Mouse (Mus musculus) embryonic fibroblast, embryonic 13.5 days (primary cell): ENCODE results near the gene Gm2115.

Experiments used
- CTCF ChIP-seq: IDR thresholded peaks from 2 replicates; pipeline ENCODE4 v1.5.1; 2011; ENCODE audit warnings: mild to moderate bottlenecking, control low read depth, low read length, moderate library complexity, borderline replicate concordance; ENCODE audit not compliant: insufficient read depth
- POLR2A ChIP-seq: IDR thresholded peaks from 2 replicates; pipeline ENCODE4 v1.6.1; 2011; ENCODE audit warnings: low read depth, mild to moderate bottlenecking, control low read depth, low read length, moderate library complexity

DNA sequence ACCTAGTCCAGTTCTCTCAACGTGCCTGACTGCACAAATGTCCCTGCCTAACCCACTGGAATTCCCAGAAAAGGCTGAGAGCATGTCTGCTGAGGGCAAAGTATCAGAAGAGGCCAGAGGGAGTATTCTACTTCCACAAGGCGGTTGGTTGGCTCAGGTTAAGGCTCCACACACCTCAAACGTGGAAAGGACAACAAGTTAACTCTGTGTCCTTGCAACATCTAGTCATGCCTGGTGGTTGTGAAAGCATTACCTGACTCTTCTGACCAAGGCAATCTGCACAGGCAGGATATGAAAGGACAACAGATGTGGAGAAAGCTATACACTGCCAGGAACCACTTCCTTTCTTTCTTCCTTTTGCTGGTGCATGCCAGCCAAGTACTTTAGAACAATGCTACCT is 75.7 kb downstream of the Gm2115 start:
- TF ChIP-seq CTCF: no peak
- TF ChIP-seq POLR2A: no peak
